Mouse (Mus musculus) thymus, adult 2 months (tissue): ENCODE data around the gene Rubcnl. TPM values are rescaled to one million over a fixed set of nuclear protein-coding genes. Genes with fewer than 3 reads are reported as not detected.
A peak's percentile ranks its signal among the peaks of the same experiment; 100 is the strongest.

ENCODE experiments used
- DNase-seq: peaks from one replicate; pipeline ENCODE4 v3.0.0; 2021
- H3K27ac ChIP-seq: fragments of 200-500 bp; 2 replicates; pipeline ENCODE4 v1.5.1; 2012; ENCODE audit warnings: low read length, control low read depth; ENCODE audit not compliant: control insufficient read depth, insufficient read depth
- H3K27me3 ChIP-seq: fragments of 200-500 bp; 2 replicates; pipeline ENCODE4 v1.6.1; 2012; ENCODE audit warnings: mild to moderate bottlenecking, low read length, moderate library complexity, mixed read lengths; ENCODE audit not compliant: control insufficient read depth, insufficient read depth
- H3K36me3 ChIP-seq: fragments of 200-500 bp; 2 replicates; pipeline ENCODE4 v1.6.1; 2012; ENCODE audit warnings: mild to moderate bottlenecking, low read length, moderate library complexity; ENCODE audit not compliant: control insufficient read depth, insufficient read depth
- H3K4me1 ChIP-seq: fragments of 200-500 bp; replicated peaks from 2 replicates; pipeline ENCODE4 v1.6.1; 2012; ENCODE audit warnings: low read length; ENCODE audit not compliant: control insufficient read depth, insufficient read depth
- H3K4me3 ChIP-seq: fragments of 200-500 bp; 2 replicates; pipeline ENCODE4 v1.5.1; 2012; ENCODE audit warnings: mild to moderate bottlenecking, low read length, control low read depth, moderate library complexity; ENCODE audit not compliant: control insufficient read depth, insufficient read depth
- CTCF ChIP-seq: fragments of 200-500 bp; IDR thresholded peaks from 2 replicates; pipeline ENCODE4 v1.5.1; 2012; ENCODE audit warnings: mild to moderate bottlenecking, control low read depth, low read length, moderate library complexity, borderline replicate concordance; ENCODE audit not compliant: control insufficient read depth, poor library complexity, insufficient read depth; ENCODE audit errors: extremely low read depth
- POLR2A ChIP-seq: fragments of 200-500 bp; IDR thresholded peaks from 2 replicates; pipeline ENCODE4 v1.6.1; 2012; ENCODE audit warnings: mild to moderate bottlenecking, low read length, control low read depth, moderate library complexity; ENCODE audit not compliant: control insufficient read depth, poor library complexity, insufficient read depth; ENCODE audit errors: extremely low read depth
- WGBS: fragments of 180-500 bp; shearing (Covaris S2); methylation state at CpG from one replicate; pipeline ENCODE4 v1.1.7; 2018; 5-methylcytosine and 5-hydroxymethylcytosine counted together
- polyA plus RNA-seq: library from polyadenylated mRNA; depleted of rRNA; stranded (reverse); fragments of >200 nt; gene quantifications from 2 replicates; pipeline ENCODE4 v1.2.3, GENCODE M21; 2012

Gene Rubcnl
- polyA plus RNA-seq, 1 experiment: 2.9 TPM

DNA sequence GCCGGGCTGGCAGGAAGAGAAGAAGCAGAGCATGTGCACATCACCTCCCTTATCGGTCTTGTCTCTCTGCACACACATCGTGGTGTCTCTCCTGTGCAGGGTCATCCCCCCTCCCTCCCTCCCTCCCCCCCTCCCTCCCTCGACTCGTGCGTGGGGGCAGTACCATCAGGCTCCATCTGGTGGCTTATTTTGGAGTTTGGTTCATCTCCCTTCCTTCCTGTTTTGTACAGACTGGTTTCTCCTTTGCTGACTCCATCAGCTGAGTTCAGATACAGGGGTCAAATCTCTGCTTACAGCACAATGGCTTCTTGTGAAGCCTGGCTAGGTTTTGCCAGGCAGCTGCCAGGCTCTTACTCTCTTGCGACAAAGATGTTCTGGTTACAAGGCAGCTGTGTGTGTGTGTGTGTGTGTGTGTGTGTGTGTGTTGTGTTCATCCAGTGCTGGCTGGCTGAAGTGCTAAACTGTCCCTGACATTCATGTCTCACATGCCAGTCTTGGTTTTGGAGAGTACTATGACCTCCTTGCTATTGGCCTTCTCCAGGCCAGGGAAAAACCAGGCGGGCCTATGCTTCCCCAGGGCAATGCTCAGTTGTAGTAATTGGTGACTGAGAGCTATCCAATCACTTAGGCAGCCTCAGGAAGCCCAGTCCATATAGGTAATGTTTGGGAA is 4.7 kb upstream of the Rubcnl start:
- Histone ChIP-seq H3K27me3 (peaks cover under 1% of the 10 kb centered on the region; the same call in 1 of the 2 replicates), H3K4me3 (no peak overlapping the region), H3K4me1 (peaks cover 8% of the 10 kb centered on the region), H3K36me3 (no peaks in the 10 kb centered on the region), H3K27ac (no peak overlapping the region)
- DNase-seq: no peak
- 15% methylated on average over 8 of the region's 8 CpGs for WGBS
- TF ChIP-seq CTCF (no peak), POLR2A (no peak)

DNA sequence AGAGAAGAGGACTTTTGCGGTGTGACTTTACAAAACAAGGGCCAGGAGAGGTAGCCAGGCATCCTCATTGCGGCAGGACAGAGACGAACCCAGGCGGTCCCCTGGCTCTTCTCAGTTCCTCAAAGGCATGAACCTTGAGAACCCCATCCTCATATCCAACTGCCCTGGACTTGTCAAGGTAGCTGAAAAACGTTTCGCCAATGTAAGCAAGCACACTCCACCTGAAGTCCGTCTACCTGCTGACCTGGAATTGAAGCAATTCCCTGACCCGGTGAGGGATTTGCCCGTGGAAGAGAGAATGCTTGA is 841 bp downstream of the Rubcnl start:
- peaks cover 6% of the 10 kb centered on the region for H3K4me1 ChIP-seq
- H3K36me3 ChIP-seq: no peaks in the 10 kb centered on the region
- DNase-seq: no peak
- TF ChIP-seq POLR2A: no peak
- no peak for TF ChIP-seq CTCF
- H3K4me3 ChIP-seq: peak overlapping the region; percentile 66
- 42% methylated on average over 9 of the region's 9 CpGs for whole genome bisulfite sequencing
- H3K27me3 ChIP-seq: peaks cover 5% of the 10 kb centered on the region; the same call in 1 of the 2 replicates
- H3K27ac ChIP-seq: no peak overlapping the region

DNA sequence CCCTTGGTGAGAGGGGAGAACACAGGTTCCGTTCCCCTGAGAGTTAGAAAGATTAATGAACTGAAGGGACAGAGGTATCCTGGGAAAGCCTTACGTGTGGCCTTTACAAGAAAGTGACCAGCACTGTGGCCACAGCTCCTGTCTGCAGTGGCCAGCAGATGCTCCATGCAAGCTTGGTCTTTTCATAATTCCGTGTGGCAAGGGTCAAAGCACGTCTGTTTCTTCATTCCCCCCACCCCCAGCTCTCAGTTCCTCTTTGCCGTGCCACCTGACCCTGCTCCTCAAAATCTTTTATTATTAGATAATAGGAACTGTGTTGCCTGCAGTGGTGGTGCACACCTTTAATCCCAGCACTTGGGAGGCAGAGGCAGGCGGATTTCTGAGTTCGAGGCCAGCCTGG is 1.4 kb downstream of the Rubcnl start:
- Histone ChIP-seq H3K4me1 (peaks cover 10% of the 10 kb centered on the region), H3K27me3 (peaks cover 5% of the 10 kb centered on the region; the same call in 1 of the 2 replicates), H3K36me3 (no peaks in the 10 kb centered on the region), H3K27ac (no peak overlapping the region), H3K4me3 (no peak overlapping the region)
- WGBS: 41% methylated on average over 7 of the region's 7 CpGs
- DNase-seq: no peak
- no peak for TF ChIP-seq CTCF
- no peak for TF ChIP-seq POLR2A

DNA sequence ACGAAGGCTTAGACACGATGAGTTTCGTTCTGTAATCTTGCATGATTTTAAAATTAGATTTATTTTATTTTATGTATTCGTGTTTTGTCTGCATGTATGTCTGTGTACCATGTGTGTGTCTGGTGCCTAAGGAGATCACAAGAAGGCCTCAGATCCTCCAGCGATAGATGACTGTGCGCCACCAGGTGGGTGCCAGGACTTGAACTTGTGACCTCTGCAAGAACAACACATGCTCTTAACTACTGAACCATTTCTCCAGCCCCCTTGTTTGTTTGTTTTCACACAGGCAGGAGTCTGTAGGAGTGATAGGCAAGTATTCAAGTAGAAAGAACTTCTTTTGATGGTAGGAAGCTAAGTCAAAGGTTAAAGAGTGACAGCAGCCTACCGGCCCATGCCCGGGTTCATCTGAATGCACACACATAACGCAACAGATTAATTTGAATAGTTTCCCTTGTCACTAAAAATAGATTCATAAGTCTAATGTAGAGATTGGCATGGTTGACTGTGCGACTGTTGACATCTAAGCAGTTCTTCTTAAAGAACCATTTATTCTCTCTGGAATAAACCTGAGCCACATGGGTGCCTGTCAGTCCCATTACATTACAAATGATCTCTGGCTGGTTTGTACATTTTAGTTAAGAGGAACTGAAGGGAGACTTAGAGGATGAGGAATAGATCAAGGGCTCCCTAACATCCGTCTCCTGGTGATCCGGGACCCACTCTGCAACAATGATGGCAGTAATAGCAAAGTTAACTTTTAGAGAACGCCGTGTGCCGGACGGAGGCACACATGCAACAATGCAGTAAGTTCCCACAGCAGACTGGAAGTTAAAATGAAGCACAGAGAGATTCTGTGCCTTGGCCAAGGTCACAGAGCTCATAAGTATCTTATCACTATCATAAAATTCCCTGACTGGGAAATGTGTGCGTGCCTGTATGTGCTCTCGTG is 2.3 kb downstream of the Rubcnl start:
- Histone ChIP-seq H3K4me1 (peaks cover 13% of the 10 kb centered on the region), H3K27ac (no peak overlapping the region), H3K36me3 (no peaks in the 10 kb centered on the region), H3K4me3 (no peak overlapping the region), H3K27me3 (peaks cover 5% of the 10 kb centered on the region; the same call in 1 of the 2 replicates)
- DNase-seq: no peak
- 91% methylated on average over 18 of the region's 18 CpGs for WGBS
- TF ChIP-seq POLR2A: no peak
- no peak for TF ChIP-seq CTCF

DNA sequence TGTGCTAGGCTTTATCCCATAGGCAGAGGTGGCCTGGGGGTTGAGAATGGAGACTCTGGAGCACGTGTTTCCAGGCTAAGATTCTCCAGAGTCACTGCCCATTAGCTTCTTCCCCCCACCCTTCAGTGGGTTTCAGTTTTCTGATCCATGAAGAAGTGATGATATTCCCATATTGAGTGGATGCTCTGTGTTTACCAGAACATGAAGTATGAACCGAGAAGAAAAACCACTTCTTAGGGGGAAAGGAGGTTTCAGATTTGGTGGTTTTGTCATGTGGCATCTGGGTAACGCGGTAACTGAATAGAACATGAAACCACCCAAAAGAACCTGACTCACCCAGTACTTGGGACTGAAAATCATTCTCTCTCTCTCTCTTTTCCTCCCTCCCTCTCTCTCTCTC is 3.0 kb downstream of the Rubcnl start:
- no peak for TF ChIP-seq POLR2A
- no peak for TF ChIP-seq CTCF
- DNase-seq: no peak
- WGBS: 14% methylated on average over 4 of the region's 4 CpGs
- Histone ChIP-seq H3K4me1 (peaks cover 13% of the 10 kb centered on the region), H3K36me3 (no peaks in the 10 kb centered on the region), H3K27ac (no peak overlapping the region), H3K27me3 (peaks cover 5% of the 10 kb centered on the region; the same call in 1 of the 2 replicates), H3K4me3 (no peak overlapping the region)

DNA sequence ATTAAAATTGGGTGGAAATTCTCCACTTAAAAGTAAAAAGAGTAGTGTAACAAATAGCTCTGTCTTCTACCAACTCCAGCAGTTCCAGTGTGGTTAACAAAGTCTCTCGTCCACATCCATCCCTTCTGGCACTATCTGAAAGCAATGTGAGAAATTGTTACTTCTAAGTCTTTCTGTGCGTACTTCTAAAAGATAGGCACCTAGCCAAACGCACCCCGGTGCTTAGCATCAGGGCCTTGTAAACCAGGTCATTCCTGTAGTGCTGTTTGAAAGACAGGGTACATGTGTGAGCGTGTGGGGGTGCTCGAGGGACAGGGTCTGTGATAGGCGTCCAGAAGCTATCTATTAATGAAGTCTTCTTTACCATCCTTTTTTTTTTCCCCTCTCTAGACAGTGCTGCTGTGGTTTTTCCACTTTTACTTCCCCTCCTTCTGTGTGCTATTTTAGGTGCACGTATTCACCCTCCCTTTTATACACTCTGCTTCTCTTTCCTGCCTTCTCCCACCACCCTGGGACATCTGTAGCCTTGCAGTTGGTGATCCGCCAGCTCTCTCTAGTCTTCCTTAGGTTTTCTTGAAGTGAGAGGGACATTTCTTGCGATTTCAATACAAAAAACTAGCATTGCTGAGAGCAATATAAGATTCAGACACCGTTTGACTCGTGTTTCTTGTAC is 4.9 kb downstream of the Rubcnl start:
- H3K36me3 ChIP-seq: no peaks in the 10 kb centered on the region
- H3K4me3 ChIP-seq: no peak overlapping the region
- no peak for TF ChIP-seq CTCF
- WGBS: 11% methylated on average over 12 of the region's 12 CpGs
- peaks cover 5% of the 10 kb centered on the region; the same call in 1 of the 2 replicates for H3K27me3 ChIP-seq
- no peak for DNase-seq
- H3K27ac ChIP-seq: no peak overlapping the region
- H3K4me1 ChIP-seq: peaks cover 13% of the 10 kb centered on the region
